Mouse (Mus musculus): ENCODE data around the gene Kazn.

- TF ChIP-seq CTCF (IDR thresholded peaks at IDR 0.05; ENCODE audit: low read depth, low read length) (no peak), POLR2AphosphoS5 (IDR thresholded peaks at IDR 0.05; ENCODE audit: insufficient replicate concordance, low read depth, low read length) (no peak), GATA1 (IDR thresholded peaks at IDR 0.05; ENCODE audit: borderline replicate concordance, low read length) (no peak), TAL1 (conservative IDR thresholded peaks at IDR 0.05; ENCODE audit: low read depth, low read length) (no peak)
These were observed 168.4 kb downstream of the Kazn start for GRCm38 (mm10) chr4:142070840-142071239.

Measured in G1E (cell line).